Mouse (Mus musculus) urinary bladder, adult 2 months (tissue): ENCODE measurements around the gene Olfr1058. TPM values are rescaled to one million over a fixed set of nuclear protein-coding genes. Genes with fewer than 3 reads are reported as not detected.
"Not testable (repeated sequence)": the region's sequence is repeated elsewhere in the genome, so short reads cannot be mapped to it uniquely, and the experiment has no call there.

Experiments
- DNase-seq: peaks from one replicate; pipeline ENCODE4 v3.0.0; 2022; ENCODE audit warnings: low spot score
- polyA plus RNA-seq: library from polyadenylated mRNA; depleted of rRNA; stranded (reverse); fragments of >200 nt; gene quantifications from 2 replicates; pipeline ENCODE4 v1.2.3, GENCODE M21; 2012; rRNA removed

The Olfr1058 gene
- polyA plus RNA-seq: not detected in 2 replicates

- DNase-seq: not testable (repeated sequence)
Measured at GRCm38 (mm10) chr2:86388461-86388860, at the start of gene Olfr1058. Gene Olfr1058 (minus strand): TSS chr2:86388561.

DNA sequence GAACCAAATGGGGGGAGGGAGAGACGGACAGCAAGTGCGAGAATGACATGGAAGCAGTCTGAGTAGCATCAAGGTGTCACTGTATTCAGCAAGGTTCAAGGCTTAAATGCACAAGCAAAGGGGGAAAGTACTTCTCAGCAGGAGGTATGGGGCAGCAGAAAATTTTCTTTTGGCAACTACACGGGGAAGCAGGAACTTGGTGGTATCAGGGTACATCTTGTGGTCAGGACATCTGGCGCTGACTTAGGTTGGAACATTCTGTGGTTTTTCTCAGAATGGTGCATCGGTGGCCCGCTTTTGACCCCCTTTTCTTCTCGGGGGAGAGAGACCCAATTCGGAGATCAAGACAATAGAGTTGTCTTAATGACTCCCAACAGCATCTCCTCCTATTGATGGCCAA, 40.1 kb upstream of the Olfr1058 start:
- not testable (repeated sequence) for DNase-seq

DNA sequence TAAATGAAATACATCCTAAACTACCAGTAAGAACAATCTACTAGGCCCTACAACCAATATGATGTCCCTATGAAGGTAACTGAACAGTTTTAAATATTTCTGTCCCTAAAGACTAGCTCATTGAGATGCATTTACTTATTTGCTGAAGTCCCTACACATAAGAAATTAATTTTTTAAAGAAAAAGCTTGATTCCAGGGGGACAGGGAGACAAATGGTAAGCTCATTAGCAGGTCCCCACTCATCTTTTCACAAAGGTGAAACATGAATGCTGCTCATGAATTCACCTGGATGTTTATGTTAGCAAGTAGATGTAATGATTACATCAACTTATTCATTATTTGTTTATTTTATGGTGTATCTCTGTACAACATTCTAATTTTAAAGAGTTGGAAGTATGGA, 38.3 kb upstream of the Olfr1058 start, which contains the start of gene Olfr1062:
Gene Olfr1062 (minus strand): TSS at position 101 of the 400 bp plus-strand sequence.
- DNase-seq: not testable (repeated sequence)

DNA sequence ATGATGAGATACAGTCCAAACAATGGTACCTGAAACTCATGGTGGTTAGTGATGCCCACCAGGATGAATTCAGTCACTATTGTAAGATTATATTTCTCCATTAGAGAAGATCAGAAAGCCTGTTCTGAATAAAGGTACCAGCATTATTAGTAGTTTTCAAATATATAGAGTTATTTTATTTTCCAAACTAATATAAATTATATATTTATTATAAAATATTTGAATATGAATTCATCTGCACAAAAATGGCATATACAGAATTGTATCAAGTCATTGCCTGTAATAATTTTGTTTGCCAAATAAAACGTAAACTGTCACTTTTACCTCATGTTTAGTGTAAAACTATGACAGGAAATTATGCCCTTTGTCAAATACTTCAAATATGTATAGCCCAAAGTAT, 25.6 kb upstream of the Olfr1058 start, which contains the start of gene Olfr1061:
Gene Olfr1061 (minus strand): TSS at position 101 of the 400 bp plus-strand sequence.
- no peak for DNase-seq

- DNase-seq: no peak
Measured at GRCm38 (mm10) chr2:86395114-86395513, 6.8 kb upstream of the Olfr1058 start.

DNA sequence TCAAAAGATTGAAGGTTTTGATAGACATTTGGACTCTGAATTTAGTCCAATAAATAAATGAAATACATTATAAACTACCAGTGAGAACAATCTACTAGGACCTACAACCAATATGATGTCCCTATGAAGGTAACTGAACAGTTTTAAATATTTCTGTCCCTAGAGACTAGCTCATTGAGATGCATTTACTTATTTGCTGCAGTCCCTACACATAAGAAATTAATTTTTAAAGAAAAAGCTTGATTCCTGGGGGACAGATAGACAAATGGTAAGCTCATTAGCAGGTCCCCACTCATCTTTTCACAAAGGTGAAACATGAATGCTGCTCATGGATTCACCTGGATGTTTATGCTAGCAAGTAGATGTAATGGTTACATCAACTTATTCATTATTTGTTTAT, 10.1 kb downstream of the Olfr1058 start, which contains the start of gene Olfr1057:
Gene Olfr1057 (minus strand): TSS at position 101 of the 400 bp plus-strand sequence.
- DNase-seq: no peak

- DNase-seq: not testable (repeated sequence)
Measured at GRCm38 (mm10) chr2:86366342-86366741, 22.0 kb downstream of the Olfr1058 start.

DNA sequence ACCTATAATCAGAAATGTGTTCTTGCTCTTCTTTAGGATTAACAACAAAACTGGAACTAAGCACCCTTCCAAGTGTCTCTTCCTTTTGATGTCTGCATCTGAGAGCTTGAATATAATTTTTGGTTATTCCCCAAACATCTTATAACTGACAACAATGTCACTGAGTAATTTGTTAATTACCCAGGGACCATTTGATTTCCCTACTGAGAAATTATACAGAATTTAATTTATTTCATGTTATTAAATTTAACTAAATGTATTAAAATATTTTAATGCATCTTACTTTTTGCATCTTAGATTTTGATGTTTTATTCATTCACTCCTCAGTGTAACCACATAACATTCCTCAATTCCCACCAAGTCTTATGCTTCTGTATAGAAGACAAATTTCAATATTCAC, 26.0 kb downstream of the Olfr1058 start, which contains the start of gene Olfr1056:
Gene Olfr1056 (minus strand): TSS at position 101 of the 400 bp plus-strand sequence.
- DNase-seq: no peak

GRCm38 (mm10) chr2:86351751-86352150, 36.6 kb downstream of the Olfr1058 start:
- not testable (repeated sequence) for DNase-seq

GRCm38 (mm10) chr2:86350184-86350583, 38.2 kb downstream of the Olfr1058 start, which contains the start of gene Olfr1055:
Gene Olfr1055 (minus strand): TSS chr2:86350284.
- no peak for DNase-seq

DNA sequence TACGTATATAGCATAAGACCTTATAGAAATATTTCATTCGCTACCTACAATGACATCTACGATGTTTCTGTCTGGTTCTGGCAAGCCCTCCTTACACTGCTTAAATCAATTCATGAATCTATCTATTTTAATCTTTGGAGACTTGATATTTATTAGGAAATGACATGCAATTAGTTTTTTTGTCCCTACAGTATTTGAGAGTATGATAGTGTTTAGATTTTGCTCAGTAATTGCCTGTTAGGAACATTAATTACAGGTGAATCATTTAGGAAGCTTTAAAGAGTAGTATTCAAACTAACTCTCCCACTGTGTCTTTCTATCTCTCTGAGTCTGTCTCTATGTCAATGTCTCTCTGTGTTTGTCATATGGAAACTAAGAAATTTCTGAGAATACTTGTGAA, 53.0 kb downstream of the Olfr1058 start, which contains the start of gene Olfr1054:
Gene Olfr1054 (minus strand): TSS at position 101 of the 400 bp plus-strand sequence.
- no peak for DNase-seq

Other genes with a start within 250 kb of the Olfr1058 start
- not detected in 2 replicates for gene Olfr1040, start 241.8 kb downstream of the Olfr1058 start, polyA plus RNA-seq
- gene Olfr1042, start 226.7 kb downstream of the Olfr1058 start, polyA plus RNA-seq: not detected in 2 replicates
- gene Olfr1043, start 221.0 kb downstream of the Olfr1058 start, polyA plus RNA-seq: not detected in 2 replicates
- gene Olfr1044, start 210.7 kb downstream of the Olfr1058 start, polyA plus RNA-seq: not detected in 2 replicates
- gene Olfr52, start 202.9 kb downstream of the Olfr1058 start, polyA plus RNA-seq: not detected in 2 replicates
- not detected in 2 replicates for gene Olfr1045, start 185.6 kb downstream of the Olfr1058 start, polyA plus RNA-seq
- gene Olfr1046, start 169.2 kb downstream of the Olfr1058 start, polyA plus RNA-seq: not detected in 2 replicates
- not detected in 2 replicates for gene Olfr1047, start 157.2 kb downstream of the Olfr1058 start, polyA plus RNA-seq
- not detected in 2 replicates for gene Olfr1048, start 148.3 kb downstream of the Olfr1058 start, polyA plus RNA-seq
- not detected in 2 replicates for gene Olfr1049, start 130.2 kb downstream of the Olfr1058 start, polyA plus RNA-seq
- gene Olfr1051, start 109.5 kb downstream of the Olfr1058 start, polyA plus RNA-seq: not detected in 2 replicates
- not detected in 2 replicates for gene Olfr1052, start 96.1 kb downstream of the Olfr1058 start, polyA plus RNA-seq
- not detected in 2 replicates for gene Olfr1053, start 73.3 kb downstream of the Olfr1058 start, polyA plus RNA-seq
- not detected in 2 replicates for gene Olfr1054, start 53.1 kb downstream of the Olfr1058 start, polyA plus RNA-seq
- not detected in 2 replicates for gene Olfr1055, start 38.3 kb downstream of the Olfr1058 start, polyA plus RNA-seq
- gene Olfr1056, start 26.1 kb downstream of the Olfr1058 start, polyA plus RNA-seq: not detected in 2 replicates
- not detected in 2 replicates for gene Olfr1057, start 10.2 kb downstream of the Olfr1058 start, polyA plus RNA-seq
- gene Olfr1061, start 25.5 kb upstream of the Olfr1058 start, polyA plus RNA-seq: not detected in 2 replicates
- gene Olfr1062, start 38.2 kb upstream of the Olfr1058 start, polyA plus RNA-seq: not detected in 2 replicates
- gene Olfr1065, start 62.0 kb upstream of the Olfr1058 start, polyA plus RNA-seq: not detected in 2 replicates
- not detected in 2 replicates for gene Olfr1066, start 67.7 kb upstream of the Olfr1058 start, polyA plus RNA-seq
- gene Olfr228, start 98.8 kb upstream of the Olfr1058 start, polyA plus RNA-seq: not detected in 2 replicates
- gene Olfr1076, start 119.9 kb upstream of the Olfr1058 start, polyA plus RNA-seq: not detected in 2 replicates
- not detected in 2 replicates for gene Olfr1079, start 153.9 kb upstream of the Olfr1058 start, polyA plus RNA-seq
- gene Olfr1080, start 169.7 kb upstream of the Olfr1058 start, polyA plus RNA-seq: not detected in 2 replicates
- gene Olfr1082, start 210.4 kb upstream of the Olfr1058 start, polyA plus RNA-seq: not detected in 2 replicates